Mouse (Mus musculus) forebrain, postnatal 0 days (tissue): Measurements from ENCODE around the gene Gm10974. TPM values are rescaled to one million over a fixed set of nuclear protein-coding genes. Genes with fewer than 3 reads are reported as not detected.

Experiments
- ATAC-seq: fragments of 200-750 bp; cut with Nextera tagmentation; 2 replicates; pipeline ENCODE4 v1.8.0; 2017; ENCODE audit warnings: mild to moderate bottlenecking, moderate library complexity
- DNase-seq: peaks from one replicate; pipeline ENCODE4 v3.0.0-alpha.2; 2015
- H3K27ac ChIP-seq: fragments of 300-500 bp; sonication (generic); 2 replicates; pipeline ENCODE4 v1.5.1; 2014; ENCODE audit warnings: low read depth, mild to moderate bottlenecking, antibody characterized with exemption, low read length, moderate library complexity, mixed read lengths
- H3K27me3 ChIP-seq: fragments of 300-500 bp; sonication (generic); 2 replicates; pipeline ENCODE4 v1.6.1; 2014; ENCODE audit warnings: mild to moderate bottlenecking, low read length, mixed read lengths; ENCODE audit not compliant: insufficient read depth
- H3K36me3 ChIP-seq: fragments of 300-500 bp; sonication (generic); 2 replicates; pipeline ENCODE4 v1.6.1; 2014; ENCODE audit warnings: mild to moderate bottlenecking, moderate library complexity; ENCODE audit not compliant: insufficient read depth
- H3K4me1 ChIP-seq: fragments of 300-500 bp; sonication (generic); 2 replicates; pipeline ENCODE4 v1.6.1; 2014; ENCODE audit warnings: antibody characterized with exemption; ENCODE audit not compliant: insufficient read depth
- H3K4me2 ChIP-seq: fragments of 300-500 bp; sonication (generic); 2 replicates; pipeline ENCODE4 v1.6.1; 2014; ENCODE audit warnings: low read depth, mild to moderate bottlenecking, moderate library complexity
- H3K4me3 ChIP-seq: fragments of 300-500 bp; sonication (generic); 2 replicates; pipeline ENCODE4 v1.5.1; 2014; ENCODE audit warnings: low read depth, low read length, mixed read lengths
- H3K9ac ChIP-seq: fragments of 300-500 bp; sonication (generic); 2 replicates; pipeline ENCODE4 v1.6.1; 2014; ENCODE audit warnings: mild to moderate bottlenecking
- H3K9me3 ChIP-seq: fragments of 300-500 bp; sonication (generic); 2 replicates; pipeline ENCODE4 v1.6.1; 2016; ENCODE audit warnings: low read length
- CTCF ChIP-seq: sonication (generic); IDR thresholded peaks from 2 replicates; pipeline ENCODE4 v1.5.1; 2016; ENCODE audit warnings: antibody characterized with exemption, control low read depth, low read depth
- WGBS: fragments of 180-500 bp; shearing (Covaris S2); extraction: QIAGEN DNeasy Blood & Tissue Kit; methylation state at CpG from one replicate; pipeline ENCODE4 v1.1.7; 2014; 5-methylcytosine and 5-hydroxymethylcytosine counted together
- polyA plus RNA-seq: library from polyadenylated mRNA; unstranded; fragments of >200 nt; fragmentation: Nextera tagmentation; extraction: Ambion mirVana; gene quantifications from 2 replicates; pipeline ENCODE4 v1.2.1, GENCODE M21; 2015
- total RNA-seq: library from RNA; depleted of rRNA; stranded (reverse); fragments of >200 nt; gene quantifications from 2 replicates; pipeline ENCODE4 v1.2.3, GENCODE M21; 2014

The Gm10974 gene
- total and polyA plus RNA-seq, 2 experiments from 2014 or later, result not detected

DNA sequence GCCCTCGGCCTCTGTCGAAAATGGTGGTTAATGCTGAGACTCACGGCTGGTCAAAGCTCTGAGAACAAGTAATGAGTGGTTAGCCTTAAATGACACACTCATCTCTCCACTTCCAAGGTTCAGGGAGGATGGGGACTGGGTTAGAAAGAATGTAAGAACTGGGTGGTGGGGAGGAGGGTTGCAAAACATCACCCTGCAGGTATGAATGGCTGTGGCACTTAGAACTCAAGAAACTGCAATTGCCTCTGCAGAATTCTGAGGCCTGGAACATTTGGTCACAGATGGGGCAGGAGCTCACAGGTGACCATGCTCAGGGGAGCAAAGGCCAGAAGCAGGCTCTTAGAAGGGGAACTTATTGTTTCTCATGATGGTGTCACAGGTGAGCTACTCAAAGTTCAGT is 7.2 kb upstream of the Gm10974 start:
- ATAC-seq (no peak), DNase-seq (no peak)
- H3K36me3 ChIP-seq, result no peaks in the 10 kb centered on the region
- H3K4me2 ChIP-seq, result no peak overlapping the region
- no peaks in the 10 kb centered on the region for H3K9me3 ChIP-seq
- TF ChIP-seq CTCF, result no peak
- H3K4me1 ChIP-seq, result no peaks in the 10 kb centered on the region
- 92% methylated on average over 3 of the region's 3 CpGs for WGBS
- no peak overlapping the region for H3K9ac ChIP-seq
- H3K27ac ChIP-seq, result no peak overlapping the region
- H3K27me3 ChIP-seq, result no peaks in the 10 kb centered on the region
- no peak overlapping the region for H3K4me3 ChIP-seq

DNA sequence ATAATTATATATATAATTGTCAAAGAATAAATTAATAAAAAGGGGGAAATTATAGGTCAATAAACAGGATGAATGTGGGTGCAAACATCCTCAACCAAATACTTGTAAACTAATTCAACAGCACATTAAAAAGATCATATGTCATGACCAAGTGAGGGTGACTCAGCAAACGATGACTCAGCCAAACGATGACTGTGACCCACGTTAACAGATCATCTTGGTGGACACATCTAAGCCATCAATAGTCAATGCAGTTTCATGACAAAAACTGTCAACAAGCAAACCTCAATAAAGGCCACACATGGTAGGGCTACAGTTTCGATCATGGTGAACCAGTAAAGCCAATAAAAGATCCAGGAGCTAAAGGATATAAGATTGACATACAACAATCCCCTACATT is 6.7 kb upstream of the Gm10974 start:
- ATAC-seq (no peak), DNase-seq (no peak)
- 94% methylated on average over 4 of the region's 4 CpGs for WGBS
- H3K4me2 ChIP-seq, result no peak overlapping the region
- no peaks in the 10 kb centered on the region for H3K27me3 ChIP-seq
- H3K9me3 ChIP-seq, result no peaks in the 10 kb centered on the region
- TF ChIP-seq CTCF, result no peak
- no peaks in the 10 kb centered on the region for H3K36me3 ChIP-seq
- H3K4me1 ChIP-seq, result no peaks in the 10 kb centered on the region
- no peak overlapping the region for H3K4me3 ChIP-seq
- H3K9ac ChIP-seq, result no peak overlapping the region
- no peak overlapping the region for H3K27ac ChIP-seq

DNA sequence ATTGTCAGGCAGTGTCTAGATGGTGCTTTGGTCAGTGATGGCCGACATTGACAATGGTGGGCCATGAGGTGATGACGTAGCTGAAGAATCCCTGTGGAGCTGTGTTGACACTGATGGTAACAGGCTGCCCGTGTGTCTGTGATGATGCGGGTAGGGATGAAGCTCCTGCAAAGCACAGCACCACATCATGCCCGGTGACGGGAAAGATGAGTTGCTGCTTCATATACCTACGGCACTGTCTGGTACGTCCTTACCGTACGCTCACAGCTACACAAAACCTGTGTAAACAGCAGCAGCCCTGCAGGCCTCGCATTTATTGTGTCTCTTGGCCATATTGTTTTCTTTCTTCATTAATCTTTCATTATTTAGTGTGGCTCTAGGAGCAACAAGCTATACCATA is 1.2 kb upstream of the Gm10974 start:
- H3K9me3 ChIP-seq, result no peaks in the 10 kb centered on the region
- ATAC-seq (no peak), DNase-seq (no peak)
- 94% methylated on average over 11 of the region's 11 CpGs for WGBS
- TF ChIP-seq CTCF, result no peak
- H3K4me1 ChIP-seq, result no peaks in the 10 kb centered on the region
- H3K36me3 ChIP-seq, result no peaks in the 10 kb centered on the region
- H3K27ac ChIP-seq, result no peak overlapping the region
- H3K27me3 ChIP-seq, result no peaks in the 10 kb centered on the region
- H3K9ac ChIP-seq, result no peak overlapping the region
- no peak overlapping the region for H3K4me3 ChIP-seq
- H3K4me2 ChIP-seq, result no peak overlapping the region

DNA sequence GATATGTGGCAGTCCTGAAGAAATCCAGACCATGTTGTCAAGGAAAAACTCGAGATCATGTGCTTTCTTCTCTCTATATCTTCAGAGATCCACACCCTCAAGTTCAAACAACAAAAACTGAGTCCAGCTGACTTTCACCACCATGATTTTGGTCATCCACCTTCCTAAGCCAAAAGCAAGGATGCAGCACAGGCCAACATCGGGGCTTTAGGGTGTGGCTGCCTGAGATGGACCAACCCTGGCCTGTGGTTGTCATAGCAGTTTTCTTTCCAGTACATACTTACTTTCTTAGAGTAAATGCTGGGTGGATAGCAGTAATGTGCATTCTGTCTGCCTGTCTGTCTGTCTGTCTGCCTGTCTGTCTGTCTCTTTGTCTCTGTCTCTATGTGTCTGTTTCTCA is 294 bp upstream of the Gm10974 start:
- no peak overlapping the region for H3K27ac ChIP-seq
- 64% methylated on average over 2 of the region's 2 CpGs for WGBS
- DNase-seq (no peak), ATAC-seq (no peak)
- no peak overlapping the region for H3K4me3 ChIP-seq
- no peaks in the 10 kb centered on the region for H3K9me3 ChIP-seq
- H3K4me1 ChIP-seq, result no peaks in the 10 kb centered on the region
- TF ChIP-seq CTCF, result no peak
- H3K27me3 ChIP-seq, result no peaks in the 10 kb centered on the region
- H3K36me3 ChIP-seq, result no peaks in the 10 kb centered on the region
- no peak overlapping the region for H3K4me2 ChIP-seq
- no peak overlapping the region for H3K9ac ChIP-seq

DNA sequence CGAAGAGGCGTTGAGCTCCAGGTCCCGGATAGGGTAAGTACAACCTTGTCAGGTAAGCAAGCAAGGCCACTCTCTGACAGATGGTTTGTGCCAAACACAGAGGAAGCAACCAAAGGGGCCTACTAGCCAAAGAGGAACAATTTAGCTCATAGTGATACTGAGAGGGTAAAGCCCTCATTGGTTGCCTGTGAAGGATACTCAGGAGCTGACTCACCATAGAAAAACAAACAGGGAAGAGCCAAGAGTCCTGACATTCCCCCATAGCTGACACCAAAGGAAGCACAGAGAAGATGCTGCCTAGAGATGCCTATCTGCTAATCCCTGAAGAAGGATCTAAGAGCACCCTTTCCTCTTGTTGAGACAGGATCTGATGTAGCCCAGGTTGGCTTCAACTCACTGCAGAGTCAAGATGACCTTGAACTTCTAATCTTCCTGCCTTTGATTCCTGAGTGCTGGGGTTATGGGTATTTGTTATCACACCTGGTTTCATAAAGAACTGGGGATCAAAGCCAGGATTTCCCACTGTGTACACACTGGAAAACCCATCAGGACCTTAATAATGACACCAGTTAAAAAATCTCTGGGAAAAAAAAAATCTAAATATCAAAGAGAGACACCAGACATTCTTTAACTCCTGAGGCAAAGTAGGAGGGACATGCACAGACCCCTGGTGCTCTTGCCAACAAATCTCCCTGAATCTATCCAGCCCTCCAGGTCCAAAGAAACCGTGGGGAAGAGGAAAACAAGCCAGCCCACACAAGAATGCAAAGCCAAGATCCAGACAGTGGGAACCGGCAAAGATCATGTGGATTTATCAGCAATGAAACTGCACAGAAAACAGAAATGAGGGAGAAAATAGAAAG is 3.6 kb downstream of the Gm10974 start:
- no peaks in the 10 kb centered on the region for H3K9me3 ChIP-seq
- H3K27ac ChIP-seq, result no peak overlapping the region
- no peak for TF ChIP-seq CTCF
- DNase-seq, result no peak
- H3K4me1 ChIP-seq, result no peaks in the 10 kb centered on the region
- no peak for ATAC-seq
- no peaks in the 10 kb centered on the region for H3K27me3 ChIP-seq
- 73% methylated on average over 5 of the region's 5 CpGs for WGBS
- H3K4me3 ChIP-seq, result no peak overlapping the region
- H3K9ac ChIP-seq, result no peak overlapping the region
- no peak overlapping the region for H3K4me2 ChIP-seq
- H3K36me3 ChIP-seq, result no peaks in the 10 kb centered on the region

DNA sequence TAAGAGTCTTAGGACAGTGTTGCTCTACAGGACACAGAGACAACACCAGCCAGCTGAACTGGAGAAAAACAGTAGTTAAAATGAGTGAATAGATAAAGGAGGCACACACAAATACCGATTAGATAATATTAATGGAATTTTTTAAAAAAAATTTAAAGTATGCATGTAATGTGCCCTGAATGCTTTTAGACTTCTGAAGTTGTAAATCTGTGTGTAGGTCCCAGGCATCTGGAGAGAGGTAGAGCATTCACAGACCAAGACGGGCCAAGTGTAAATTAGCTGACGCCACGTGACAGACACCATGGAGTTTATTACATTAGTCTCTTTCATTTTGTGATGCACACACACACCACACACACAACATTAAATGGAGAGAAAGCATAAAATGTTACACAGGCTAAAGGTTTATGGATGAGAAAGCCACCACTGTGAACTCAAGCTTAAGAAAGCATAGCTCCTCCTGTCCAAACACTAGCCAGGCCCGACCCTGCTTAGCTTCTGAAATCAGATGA is 4.3 kb downstream of the Gm10974 start:
- H3K9me3 ChIP-seq, result no peaks in the 10 kb centered on the region
- no peak overlapping the region for H3K4me2 ChIP-seq
- H3K27ac ChIP-seq, result no peak overlapping the region
- 80% methylated on average over 5 of the region's 5 CpGs for WGBS
- no peak overlapping the region for H3K9ac ChIP-seq
- no peak for TF ChIP-seq CTCF
- ATAC-seq (no peak), DNase-seq (no peak)
- no peaks in the 10 kb centered on the region for H3K36me3 ChIP-seq
- H3K4me1 ChIP-seq, result no peaks in the 10 kb centered on the region
- no peak overlapping the region for H3K4me3 ChIP-seq
- no peaks in the 10 kb centered on the region for H3K27me3 ChIP-seq

DNA sequence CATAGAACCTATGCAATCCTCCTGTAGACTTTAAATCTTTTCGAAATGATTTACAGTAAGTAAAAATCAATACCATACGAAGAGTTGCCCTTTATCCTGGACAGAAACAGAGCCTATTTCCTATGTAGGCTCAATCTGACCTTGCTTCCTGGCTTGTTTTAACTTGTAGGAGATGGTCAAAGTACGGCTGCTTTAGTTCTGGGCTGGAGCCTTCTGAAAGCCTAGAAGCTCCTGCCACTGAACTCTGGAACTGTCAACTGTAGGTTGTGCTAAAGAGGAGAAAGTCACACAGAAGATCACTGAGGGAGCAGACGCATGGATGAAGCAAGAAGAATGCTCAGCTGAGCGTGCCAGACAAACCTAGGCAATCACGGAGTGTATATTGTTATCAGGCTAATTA is 5.3 kb downstream of the Gm10974 start:
- H3K9ac ChIP-seq, result no peak overlapping the region
- no peaks in the 10 kb centered on the region for H3K9me3 ChIP-seq
- no peak for TF ChIP-seq CTCF
- no peak overlapping the region for H3K4me2 ChIP-seq
- ATAC-seq, result no peak
- no peak for DNase-seq
- H3K4me1 ChIP-seq, result no peaks in the 10 kb centered on the region
- H3K4me3 ChIP-seq, result no peak overlapping the region
- H3K27me3 ChIP-seq, result no peaks in the 10 kb centered on the region
- H3K36me3 ChIP-seq, result no peaks in the 10 kb centered on the region
- 85% methylated on average over 6 of the region's 6 CpGs for WGBS
- no peak overlapping the region for H3K27ac ChIP-seq
